Mouse (Mus musculus) heart, adult 2 months (tissue): ENCODE results near the gene Sidt1. TPM values are rescaled to one million over a fixed set of nuclear protein-coding genes. Genes with fewer than 3 reads are reported as not detected.

Source experiments
- DNase-seq, 2 experiments: peaks; one replicate each; pipeline ENCODE4 v3.0.0; 2021
- H3K27ac ChIP-seq: fragments of 200-600 bp; 2 replicates; pipeline ENCODE4 v1.8.1; 2022
- H3K27me3 ChIP-seq: fragments of 200-500 bp; 2 replicates; pipeline ENCODE4 v1.6.1; 2012; ENCODE audit warnings: mild to moderate bottlenecking, low read length, inconsistent platforms, mixed read lengths; ENCODE audit not compliant: control insufficient read depth, insufficient read depth
- H3K36me3 ChIP-seq: fragments of 200-500 bp; 2 replicates; pipeline ENCODE4 v1.6.1; 2012; ENCODE audit warnings: low read length, inconsistent platforms; ENCODE audit not compliant: control insufficient read depth, insufficient read depth
- H3K4me1 ChIP-seq: fragments of 200-500 bp; 2 replicates; pipeline ENCODE4 v1.6.1; 2011; ENCODE audit warnings: low read length; ENCODE audit not compliant: control insufficient read depth, insufficient read depth
- H3K4me3 ChIP-seq: fragments of 200-600 bp; 2 replicates; pipeline ENCODE4 v1.8.1; 2022
- H3K79me2 ChIP-seq: fragments of 200-500 bp; replicated peaks from 2 replicates; pipeline ENCODE4 v1.6.1; 2012; ENCODE audit warnings: mild to moderate bottlenecking, inconsistent platforms, low read length, moderate library complexity, mixed read lengths; ENCODE audit not compliant: control insufficient read depth, insufficient read depth
- H3K9ac ChIP-seq: fragments of 200-500 bp; 2 replicates; pipeline ENCODE4 v1.6.1; 2012; ENCODE audit warnings: low read depth, mild to moderate bottlenecking, control low read depth, inconsistent platforms, low read length, mixed read lengths
- CTCF ChIP-seq: fragments of 200-600 bp; IDR thresholded peaks from 2 replicates; pipeline ENCODE4 v1.8.1; 2022; ENCODE audit warnings: antibody characterized with exemption, mild to moderate bottlenecking, moderate library complexity
- EP300 ChIP-seq: fragments of 200-500 bp; IDR thresholded peaks from 2 replicates; pipeline ENCODE4 v1.6.1; 2011; ENCODE audit warnings: low read depth, low read length, control low read depth; ENCODE audit not compliant: insufficient read depth
- POLR2A ChIP-seq: fragments of 200-500 bp; IDR thresholded peaks from 2 replicates; pipeline ENCODE4 v1.6.1; 2011; ENCODE audit warnings: mild to moderate bottlenecking, low read depth, low read length, control low read depth; ENCODE audit not compliant: insufficient read depth
- WGBS: fragments of 180-500 bp; shearing (Covaris S2); methylation state at CpG from one replicate; pipeline ENCODE4 v1.1.7; 2018; 5-methylcytosine and 5-hydroxymethylcytosine counted together
- intact Hi-C: fragments of 180-260 bp; cut with DNase I; formaldehyde crosslinking; loops from one replicate; pipeline ENCODE4 v1.15.1; 2025
- polyA plus RNA-seq: library from polyadenylated mRNA; depleted of rRNA; stranded (reverse); fragments of >200 nt; gene quantifications from 2 replicates; pipeline ENCODE4 v1.2.3, GENCODE M21; 2012
- total RNA-seq, 2 experiments: library from RNA; stranded (reverse); gene quantifications; 2 replicates each; pipeline ENCODE4 v1.2.3; 2021

The Sidt1 gene
- total and polyA plus RNA-seq, 3 experiments: 0.32 to 1.3 (median 0.37) TPM

- H3K4me1 ChIP-seq: no peaks in the 10 kb centered on the region; the same call in 1 of the 2 replicates
- H3K27ac ChIP-seq: no peak overlapping the region
- H3K9ac ChIP-seq: no peak overlapping the region
- no peaks in the 10 kb centered on the region for H3K79me2 ChIP-seq
- no peaks in the 10 kb centered on the region for H3K27me3 ChIP-seq
- intact Hi-C loops: no loop called here
- 85% methylated on average over 2 of the region's 2 CpGs for WGBS
- H3K4me3 ChIP-seq: no peak overlapping the region
- TF ChIP-seq POLR2A: no peak
- no peak for TF ChIP-seq CTCF
- TF ChIP-seq EP300: no peak
- DNase-seq: no peak
- H3K36me3 ChIP-seq: no peaks in the 10 kb centered on the region
Measured at GRCm38 (mm10) chr16:44280806-44281205, 52.2 kb downstream of the Sidt1 start.

GRCm38 (mm10) chr16:44277212-44277611, 55.8 kb downstream of the Sidt1 start:
- H3K27me3 ChIP-seq: no peaks in the 10 kb centered on the region
- H3K9ac ChIP-seq: no peak overlapping the region
- H3K4me1 ChIP-seq: no peaks in the 10 kb centered on the region; the same call in 1 of the 2 replicates
- intact Hi-C loops: no loop called here
- H3K27ac ChIP-seq: no peak overlapping the region
- no peaks in the 10 kb centered on the region for H3K79me2 ChIP-seq
- no peaks in the 10 kb centered on the region for H3K36me3 ChIP-seq
- H3K4me3 ChIP-seq: no peak overlapping the region
- TF ChIP-seq EP300: no peak
- no peak for TF ChIP-seq POLR2A
- no peak for TF ChIP-seq CTCF
- no peak for DNase-seq
- WGBS: 89% methylated on average over 10 of the region's 10 CpGs

- H3K9ac ChIP-seq: no peak overlapping the region
- H3K36me3 ChIP-seq: peaks cover 2% of the 10 kb centered on the region
- peak overlapping the region; percentile 36 for H3K27ac ChIP-seq
- peak; percentile 13; the same call in 1 of the 2 replicates for TF ChIP-seq CTCF
- no peak for TF ChIP-seq EP300
- no peak for TF ChIP-seq POLR2A
- peaks cover 8% of the 10 kb centered on the region for H3K4me1 ChIP-seq
- H3K79me2 ChIP-seq: no peaks in the 10 kb centered on the region
- intact Hi-C loops: no loop called here
- no peaks in the 10 kb centered on the region for H3K27me3 ChIP-seq
- DNase-seq: peak; percentile 24 to 36
- WGBS: 40% methylated on average over 9 of the region's 9 CpGs
- no peak overlapping the region for H3K4me3 ChIP-seq
Measured at GRCm38 (mm10) chr16:44271371-44272038, 61.5 kb downstream of the Sidt1 start.

GRCm38 (mm10) chr16:44270606-44271005, 62.4 kb downstream of the Sidt1 start:
- Histone ChIP-seq H3K27ac (no peak overlapping the region), H3K9ac (no peak overlapping the region), H3K4me3 (no peak overlapping the region), H3K4me1 (peaks cover 8% of the 10 kb centered on the region), H3K36me3 (peaks cover 2% of the 10 kb centered on the region), H3K79me2 (no peaks in the 10 kb centered on the region), H3K27me3 (no peaks in the 10 kb centered on the region)
- TF ChIP-seq EP300 (no peak), CTCF (no peak), POLR2A (no peak)
- 51% methylated on average over 5 of the region's 5 CpGs for whole genome bisulfite sequencing
- intact Hi-C loops: no loop called here
- DNase-seq: peak; percentile 27

- TF ChIP-seq CTCF: no peak
- TF ChIP-seq EP300: no peak
- no peak for TF ChIP-seq POLR2A
- Histone ChIP-seq H3K79me2 (no peaks in the 10 kb centered on the region), H3K4me1 (peaks cover 8% of the 10 kb centered on the region), H3K36me3 (peaks cover 2% of the 10 kb centered on the region), H3K27ac (no peak overlapping the region), H3K27me3 (no peaks in the 10 kb centered on the region), H3K9ac (no peak overlapping the region), H3K4me3 (no peak overlapping the region)
- no peak for DNase-seq
- 69% methylated on average over 6 of the region's 6 CpGs for WGBS
- intact Hi-C loops: no loop called here
Measured at GRCm38 (mm10) chr16:44269578-44269977, 63.4 kb downstream of the Sidt1 start.

GRCm38 (mm10) chr16:44268541-44269215, 64.3 kb downstream of the Sidt1 start:
- Histone ChIP-seq H3K79me2 (no peaks in the 10 kb centered on the region), H3K4me1 (peaks cover 8% of the 10 kb centered on the region), H3K36me3 (peaks cover 2% of the 10 kb centered on the region), H3K4me3 (no peak overlapping the region), H3K9ac (no peak overlapping the region), H3K27ac (no peak overlapping the region), H3K27me3 (no peaks in the 10 kb centered on the region)
- WGBS: 94% methylated on average over 7 of the region's 7 CpGs
- intact Hi-C loops: no loop called here
- TF ChIP-seq CTCF: no peak
- no peak for TF ChIP-seq POLR2A
- TF ChIP-seq EP300: no peak
- DNase-seq: no peak
